Mouse (Mus musculus) MEL (cell line): Measurements from ENCODE around the gene Cldn9. TPM values are rescaled to one million over a fixed set of nuclear protein-coding genes. Genes with fewer than 3 reads are reported as not detected.

Experiments
- DNase-seq: peaks from one replicate; pipeline ENCODE4 v3.0.0; 2011; ENCODE audit warnings: low read depth, low spot score
- H3K27ac ChIP-seq: 2 replicates; pipeline ENCODE4 v1.5.1; 2012; ENCODE audit warnings: low read depth, mild to moderate bottlenecking, control low read depth, low read length, moderate library complexity; ENCODE audit not compliant: control insufficient read depth
- H3K27me3 ChIP-seq, 2 experiments: fragments of 150-350 bp in 1 of 2; sonication (generic) in 1 of 2; 2 replicates each; pipeline ENCODE4 v1.6.1; 2012; ENCODE audit warnings: low read length in 2 of 2, mild to moderate bottlenecking in 2 of 2, improper control_type of control experiment in 1 of 2, moderate library complexity in 1 of 2; ENCODE audit not compliant: insufficient read depth in 2 of 2, control insufficient read depth in 1 of 2
- H3K36me3 ChIP-seq, 2 experiments: 2 replicates each; pipeline ENCODE4 v1.6.1; 2012 to 2014; ENCODE audit warnings: low read length in 2 of 2, improper control_type of control experiment in 1 of 2, inconsistent platforms in 1 of 2, mild to moderate bottlenecking in 1 of 2; ENCODE audit not compliant: insufficient read depth in 2 of 2, control insufficient read depth in 1 of 2
- H3K4me1 ChIP-seq, 2 experiments: fragments of 150-350 bp in 1 of 2; sonication (generic) in 1 of 2; 2 replicates each; pipeline ENCODE4 v1.6.1; 2012; ENCODE audit warnings: low read length in 2 of 2, improper control_type of control experiment in 1 of 2, mild to moderate bottlenecking in 1 of 2; ENCODE audit not compliant: insufficient read depth in 2 of 2, control insufficient read depth in 1 of 2
- H3K4me3 ChIP-seq, 2 experiments: fragments of 150-350 bp in 1 of 2; sonication (generic) in 1 of 2; 2 replicates each; pipeline ENCODE4 v1.5.1; 2012; ENCODE audit warnings: low read depth in 2 of 2, low read length in 2 of 2, mild to moderate bottlenecking in 2 of 2, moderate library complexity in 2 of 2, control low read depth in 1 of 2, improper control_type of control experiment in 1 of 2; ENCODE audit not compliant: control insufficient read depth in 1 of 2, insufficient read depth in 1 of 2
- H3K79me2 ChIP-seq: 2 replicates; pipeline ENCODE4 v1.6.1; 2012; ENCODE audit warnings: mild to moderate bottlenecking, low read length, moderate library complexity; ENCODE audit not compliant: control insufficient read depth, poor library complexity, insufficient read depth
- H3K9ac ChIP-seq: 2 replicates; pipeline ENCODE4 v1.6.1; 2012; ENCODE audit warnings: low read depth, mild to moderate bottlenecking, control low read depth, low read length, moderate library complexity; ENCODE audit not compliant: control insufficient read depth, poor library complexity, severe bottlenecking
- H3K9me3 ChIP-seq: fragments of 150-350 bp; sonication (generic); replicated peaks from 2 replicates; pipeline ENCODE4 v1.6.1; 2012; ENCODE audit warnings: mild to moderate bottlenecking, low read length, improper control_type of control experiment, moderate library complexity; ENCODE audit not compliant: insufficient read depth
- CTCF ChIP-seq, 3 experiments: IDR thresholded peaks in 2 of 3; conservative IDR thresholded peaks in 1 of 3; 2 replicates each; pipeline ENCODE4 v1.5.1; 2011 to 2012; ENCODE audit warnings: low read length in 3 of 3, low read depth in 2 of 3, mild to moderate bottlenecking in 2 of 3, improper control_type of control experiment in 1 of 3, inconsistent platforms in 1 of 3, mixed read lengths in 1 of 3, moderate library complexity in 1 of 3; ENCODE audit not compliant: control insufficient read depth in 1 of 3, insufficient read depth in 1 of 3, poor library complexity in 1 of 3, severe bottlenecking in 1 of 3
- E2F4 ChIP-seq: IDR thresholded peaks from 2 replicates; pipeline ENCODE4 v1.6.1; 2011; ENCODE audit warnings: low read depth, low read length, improper control_type of control experiment, borderline replicate concordance
- GATA1 ChIP-seq: IDR thresholded peaks from 2 replicates; pipeline ENCODE4 v1.6.1; 2011; ENCODE audit warnings: low read depth, low read length, improper control_type of control experiment
- MAFK ChIP-seq: IDR thresholded peaks from 2 replicates; pipeline ENCODE4 v1.6.1; 2011; ENCODE audit warnings: low read depth, mild to moderate bottlenecking, low read length, improper control_type of control experiment, borderline replicate concordance
- MAX ChIP-seq: IDR thresholded peaks from 2 replicates; pipeline ENCODE4 v1.6.1; 2011; ENCODE audit warnings: low read length, improper control_type of control experiment
- MXI1 ChIP-seq: IDR thresholded peaks from 2 replicates; pipeline ENCODE4 v1.6.1; 2011; ENCODE audit warnings: mild to moderate bottlenecking, low read depth, low read length, improper control_type of control experiment
- POLR2AphosphoS2 ChIP-seq: IDR thresholded peaks from 2 replicates; pipeline ENCODE4 v1.6.1; 2011; ENCODE audit warnings: low read length, improper control_type of control experiment
- RAD21 ChIP-seq: IDR thresholded peaks from 2 replicates; pipeline ENCODE4 v1.6.1; 2011; ENCODE audit warnings: mild to moderate bottlenecking, low read depth, low read length, improper control_type of control experiment
- SIN3A ChIP-seq: IDR thresholded peaks from 2 replicates; pipeline ENCODE4 v1.6.1; 2012; ENCODE audit warnings: low read length, improper control_type of control experiment, inconsistent platforms
- SMC3 ChIP-seq: IDR thresholded peaks from 2 replicates; pipeline ENCODE4 v1.6.1; 2011; ENCODE audit warnings: low read depth, low read length, improper control_type of control experiment
- TAL1 ChIP-seq: IDR thresholded peaks from 2 replicates; pipeline ENCODE4 v1.6.1; 2012; ENCODE audit warnings: mild to moderate bottlenecking, inconsistent platforms, low read length, moderate library complexity, mixed read lengths
- TBP ChIP-seq: IDR thresholded peaks from 2 replicates; pipeline ENCODE4 v1.8.0; 2011; ENCODE audit warnings: low read depth, low read length, improper control_type of control experiment
- ZC3H11A ChIP-seq: IDR thresholded peaks from 2 replicates; pipeline ENCODE4 v1.6.1; 2012; ENCODE audit warnings: low read depth, mild to moderate bottlenecking, inconsistent platforms, low read length, improper control_type of control experiment
- ZNF384 ChIP-seq: IDR thresholded peaks from 2 replicates; pipeline ENCODE4 v1.6.1; 2012; ENCODE audit warnings: low read depth, mild to moderate bottlenecking, inconsistent platforms, low read length, improper control_type of control experiment
- polyA plus RNA-seq, 2 experiments: library from polyadenylated mRNA; stranded (reverse) in 1 of 2; unstranded in 1 of 2; fragments of >175 nt in 1 of 2; fragments of >200 nt in 1 of 2; gene quantifications; 2 replicates each; pipeline versions ENCODE4 v1.2.1 to v1.2.4; 2012; ENCODE audit warnings: low replicate concordance in 2 of 2, low read depth in 1 of 2; ENCODE audit not compliant: insufficient read length in 2 of 2, insufficient read depth in 1 of 2, missing spikeins in 1 of 2
- total RNA-seq: library from RNA; depleted of rRNA; stranded (reverse); fragments of 300-350 nt; gene quantifications from 2 replicates; pipeline ENCODE4 v1.2.3, GENCODE M21; 2012

The Cldn9 gene
- total and polyA plus RNA-seq, 3 experiments, result 0.18 to 0.19 TPM; not detected in 1

DNA sequence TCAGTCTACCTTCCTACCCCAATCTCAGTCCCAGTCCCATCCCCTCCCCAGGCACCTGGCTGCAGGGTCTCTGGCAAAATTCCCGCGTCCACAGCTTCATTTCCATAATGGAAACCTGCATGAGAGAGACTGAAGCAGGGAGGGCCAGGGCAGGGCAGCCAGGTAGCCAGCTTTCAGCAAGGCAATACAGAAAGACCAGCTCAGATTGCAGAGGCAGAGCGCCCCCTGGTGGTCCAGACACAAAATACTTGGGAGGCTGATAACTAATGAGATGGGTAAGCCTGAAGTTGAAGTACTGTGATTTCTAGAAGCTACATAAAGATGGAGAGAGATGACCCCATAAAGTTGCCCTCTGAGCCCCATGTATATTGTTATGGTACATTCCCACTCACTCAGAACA lies 22.4 kb upstream of the Cldn9 start:
- Histone ChIP-seq H3K79me2 (no peaks in the 10 kb centered on the region), H3K27me3 (peaks cover 7 to 13% of the 10 kb centered on the region in 2 experiments), H3K4me1 (no peaks in the 10 kb centered on the region), H3K27ac (no peak overlapping the region), H3K9me3 (no peaks in the 10 kb centered on the region), H3K36me3 (no peaks in the 10 kb centered on the region), H3K4me3 (no peak overlapping the region), H3K9ac (no peak overlapping the region)
- TF ChIP-seq MAFK (no peak), ZNF384 (peak; percentile 33; the same call in 1 of the 2 replicates), SMC3 (peak; percentile 78), GATA1 (no peak), ZC3H11A (peak; percentile 82), TBP (0 out of 2 replicates have a peak, but pooled peaks have one; percentile 22), CTCF (IDR thresholded peaks at IDR 0.05 in 2 of 3, conservative IDR thresholded peaks at IDR 0.05 in 1 of 3; ENCODE audit: control insufficient read depth in 1 of 3, insufficient read depth in 1 of 3, low read depth in 2 of 3, low read length in 3 of 3, poor library complexity in 1 of 3, severe bottlenecking in 1 of 3) (peak; percentile 89 to 95 (median 93)), RAD21 (peak; percentile 90), MXI1 (no peak)
- peak; percentile 79 for DNase-seq

GRCm38 (mm10) chr17:23705525-23706104 lies 21.8 kb upstream of the Cldn9 start:
- Histone ChIP-seq H3K79me2 (no peaks in the 10 kb centered on the region), H3K4me1 (no peaks in the 10 kb centered on the region), H3K9me3 (no peaks in the 10 kb centered on the region), H3K9ac (no peak overlapping the region), H3K27me3 (peaks cover 7 to 10% of the 10 kb centered on the region in 2 experiments), H3K36me3 (no peaks in the 10 kb centered on the region), H3K4me3 (no peak overlapping the region), H3K27ac (no peak overlapping the region)
- TF ChIP-seq MAX (no peak), POLR2AphosphoS2 (no peak), E2F4 (no peak), SIN3A (no peak), CTCF (IDR thresholded peaks at IDR 0.05 in 2 of 3, conservative IDR thresholded peaks at IDR 0.05 in 1 of 3; ENCODE audit: control insufficient read depth in 1 of 3, insufficient read depth in 1 of 3, low read depth in 2 of 3, low read length in 3 of 3, poor library complexity in 1 of 3, severe bottlenecking in 1 of 3) (no peak), ZNF384 (no peak), SMC3 (no peak)
- DNase-seq, result no peak

GRCm38 (mm10) chr17:23704741-23705140 lies 20.9 kb upstream of the Cldn9 start:
- H3K79me2 ChIP-seq, result no peaks in the 10 kb centered on the region; the same call in 1 of the 2 replicates
- H3K27me3 ChIP-seq, result peaks cover 4 to 5% of the 10 kb centered on the region in 2 experiments; a peak in 3 of 4 replicates
- H3K27ac ChIP-seq, result no peak overlapping the region
- no peaks in the 10 kb centered on the region for H3K9me3 ChIP-seq
- no peak for DNase-seq
- H3K9ac ChIP-seq, result no peak overlapping the region
- no peaks in the 10 kb centered on the region for H3K4me1 ChIP-seq
- no peak overlapping the region for H3K4me3 ChIP-seq
- TF ChIP-seq TBP (no peak), TAL1 (no peak)
- no peaks in the 10 kb centered on the region for H3K36me3 ChIP-seq
